Mouse (Mus musculus) ovary, adult 2 months (tissue): ENCODE results near the gene Cst10. TPM values are rescaled to one million over a fixed set of nuclear protein-coding genes. Genes with fewer than 3 reads are reported as not detected.

Experiments
- polyA plus RNA-seq: library from polyadenylated mRNA; depleted of rRNA; stranded (reverse); fragments of >200 nt; gene quantifications from 2 replicates; pipeline ENCODE4 v1.2.3, GENCODE M21; 2012; rRNA removed

Gene Cst10
- not detected in 2 replicates for polyA plus RNA-seq

GRCm38 (mm10) chr2:149404757-149405156 lies at the start of gene Cst10:
TSS of gene Cst10 (plus strand) at chr2:149405057.

